Mouse (Mus musculus): ENCODE measurements at regions not wholly inside any gene's neighbourhood (a gene's known extent, or its start where the extent isn't known, plus 50 kb on each side); places are given as distances from the start of the nearest gene placed in this dataset.

DNA sequence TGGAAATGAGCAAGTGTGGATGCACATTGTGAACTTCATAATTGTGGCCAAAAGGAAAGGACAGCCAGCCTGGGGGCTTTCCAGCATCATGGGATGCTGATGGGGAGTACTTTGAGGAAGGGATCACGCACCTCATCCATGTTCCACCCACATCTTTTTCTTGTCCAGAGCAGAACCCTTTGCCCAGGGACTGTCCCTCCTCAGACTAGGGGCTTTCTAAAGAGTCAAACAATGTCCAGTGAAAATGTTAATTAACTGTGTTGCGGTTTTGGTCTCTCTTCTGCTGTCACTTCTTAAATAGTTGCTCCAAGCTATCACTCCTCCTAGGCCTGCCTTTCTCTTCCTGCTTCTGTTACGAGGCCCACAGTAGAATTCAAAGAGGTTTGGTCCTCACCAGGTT is 51.6 kb upstream of the Il12b start:
- TF ChIP-seq CTCF (IDR thresholded peaks at IDR 0.05; ENCODE audit: control insufficient read depth, insufficient read depth, insufficient read length): no peak
- TF ChIP-seq USF1 (IDR thresholded peaks at IDR 0.05; ENCODE audit: low read depth): no peak
- TF ChIP-seq MYOD1 (IDR thresholded peaks at IDR 0.05; ENCODE audit: control insufficient read depth, insufficient read length, low read depth): no peak
- TF ChIP-seq CEBPB (IDR thresholded peaks at IDR 0.05; ENCODE audit: low read depth): no peak

Measured in C2C12 (cell line).